Mouse (Mus musculus) liver, postnatal 0 days (tissue): Measurements from ENCODE around the gene Tacr1.

Source experiments
- CTCF ChIP-seq: sonication (generic); IDR thresholded peaks from 2 replicates; pipeline ENCODE4 v1.5.1; 2016; ENCODE audit warnings: antibody characterized with exemption, low read depth
- EP300 ChIP-seq: IDR thresholded peaks from 2 replicates; pipeline ENCODE4 v1.6.1; 2016; ENCODE audit warnings: antibody characterized with exemption, low read depth, mild to moderate bottlenecking

DNA sequence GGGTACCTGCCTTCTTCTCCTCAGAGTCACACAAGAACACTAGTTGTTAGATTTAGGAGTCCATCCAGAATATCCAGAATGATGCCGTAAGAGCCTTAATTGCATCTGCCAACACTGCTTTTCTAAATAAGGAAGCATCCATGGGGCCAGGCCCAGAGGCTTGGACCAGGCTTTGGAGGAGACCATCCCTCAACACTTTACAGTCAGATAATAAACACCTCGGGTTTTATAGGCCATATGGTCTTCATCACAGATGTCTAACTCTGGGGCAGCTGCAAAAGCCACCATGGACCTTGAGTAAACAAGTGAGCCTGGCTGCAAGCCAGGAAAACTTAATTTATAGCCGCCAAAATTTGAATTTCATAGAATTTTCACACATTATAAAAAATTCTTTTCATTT, 53.1 kb downstream of the Tacr1 start:
- TF ChIP-seq EP300 (no peak), CTCF (no peak)
